Mouse (Mus musculus): ENCODE measurements around the gene Tmem170b. TPM values are rescaled to one million over a fixed set of nuclear protein-coding genes. Genes with fewer than 3 reads are reported as not detected.
A peak's percentile ranks its signal among the peaks of the same experiment; 100 is the strongest.

The Tmem170b gene
- 17.8 and 18.2 TPM in 2 replicates for polyA plus RNA-seq (2016; fragmentation: Nextera tagmentation; extraction: Ambion mirVana)

DNA sequence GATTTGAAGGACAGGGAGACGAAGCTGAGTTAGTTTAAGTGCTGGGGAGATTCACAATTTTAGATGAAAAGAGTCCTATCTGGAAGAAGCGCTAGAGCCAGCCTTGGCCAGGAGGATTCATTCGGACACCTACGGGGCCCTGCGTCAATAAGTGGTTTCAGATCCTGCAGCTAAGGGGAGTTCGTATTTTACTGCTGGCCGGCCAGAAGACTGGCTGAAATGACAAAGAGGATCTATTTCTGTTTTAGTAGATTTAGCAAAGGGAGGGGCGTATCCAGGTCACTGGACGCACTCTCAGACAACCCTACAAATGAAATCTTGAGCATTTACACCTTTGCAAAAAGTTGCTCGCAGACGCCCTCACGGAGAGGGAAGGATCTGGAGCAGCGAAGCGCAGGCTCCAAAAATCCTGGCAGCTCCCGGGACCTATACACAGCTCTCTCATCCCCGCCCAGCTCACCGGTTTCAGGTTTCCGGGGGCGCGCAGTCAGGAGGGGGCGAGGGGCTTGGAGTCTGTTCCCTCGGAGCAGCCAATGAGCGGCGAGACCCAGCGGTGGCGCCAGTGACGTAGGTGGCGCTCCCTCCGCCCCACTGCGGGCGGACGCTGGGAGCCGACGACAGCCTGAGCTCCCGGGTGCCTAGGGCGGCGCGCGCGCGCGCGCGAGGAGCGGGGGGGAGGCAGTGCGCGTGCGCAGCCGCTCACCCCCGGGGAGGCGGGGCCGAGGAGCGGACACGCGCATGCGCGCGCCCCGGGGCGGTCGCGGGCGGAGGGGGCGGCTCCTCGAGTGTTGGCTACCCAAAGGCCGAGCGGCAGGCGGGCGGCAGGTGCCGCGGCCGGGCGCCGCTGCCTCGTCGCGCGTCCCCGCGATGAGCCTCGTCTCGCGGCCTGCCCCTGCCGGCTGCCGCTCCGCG, at the start of gene Tmem170b:
TSS of gene Tmem170b (plus strand) at position 809 of the 912 bp plus-strand sequence.
- ATAC-seq (ENCODE audit: insufficient number of reproducible peaks, low FRiP score), result peak; percentile 99
- Histone ChIP-seq H3K9ac (peak within 1 kb of the TSS; percentile 97), H3K27ac (ENCODE audit: poor library complexity, severe bottlenecking) (peak within 1 kb of the TSS; percentile 90), H3K4me3 (peak within 1 kb of the TSS; percentile 88), H3K4me1 (replicated peaks) (peaks cover 8% of the 10 kb centered on the region), H3K36me3 (no peaks in the 10 kb centered on the region), H3K9me3 (replicated peaks) (no peaks in the 10 kb centered on the region), H3K4me2 (peak within 1 kb of the TSS; percentile 70), H3K27me3 (replicated peaks) (no peaks in the 10 kb centered on the region)
- WGBS, result under 1% methylated on average over 50 of the region's 87 CpGs

DNA sequence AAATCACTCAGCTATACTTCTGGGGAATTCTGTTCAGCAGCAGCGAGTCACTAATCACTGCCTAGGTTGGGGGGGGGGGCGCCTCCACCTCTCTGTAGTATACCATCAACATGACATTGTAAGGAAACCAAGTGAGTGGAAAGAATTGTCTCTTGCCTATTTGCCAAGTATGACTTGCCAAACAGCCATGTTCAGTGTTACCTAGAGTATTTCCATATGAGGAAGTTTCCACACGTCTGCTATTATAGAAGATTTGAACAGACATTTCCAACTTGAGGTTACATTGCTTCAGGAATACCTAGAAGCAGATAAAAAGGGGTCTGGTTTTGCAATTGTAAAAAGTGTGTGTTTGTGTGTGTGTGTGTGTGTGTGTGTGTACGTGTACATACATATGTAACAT, 44.7 kb upstream of the Tmem170b start:
- peaks cover 6% of the 10 kb centered on the region for H3K27me3 ChIP-seq (replicated peaks)
- H3K4me2 ChIP-seq, result no peak overlapping the region
- 77% methylated on average over 4 of the region's 4 CpGs for WGBS
- H3K36me3 ChIP-seq, result no peaks in the 10 kb centered on the region
- no peak for ATAC-seq (ENCODE audit: insufficient number of reproducible peaks, low FRiP score)
- H3K4me3 ChIP-seq, result no peak overlapping the region
- H3K9ac ChIP-seq, result no peak overlapping the region
- H3K27ac ChIP-seq (ENCODE audit: poor library complexity, severe bottlenecking), result no peak overlapping the region
- H3K4me1 ChIP-seq (replicated peaks), result 0 out of 2 replicates have a peak, but pooled peaks cover 3% of the 10 kb centered on the region
- H3K9me3 ChIP-seq (replicated peaks), result no peaks in the 10 kb centered on the region

DNA sequence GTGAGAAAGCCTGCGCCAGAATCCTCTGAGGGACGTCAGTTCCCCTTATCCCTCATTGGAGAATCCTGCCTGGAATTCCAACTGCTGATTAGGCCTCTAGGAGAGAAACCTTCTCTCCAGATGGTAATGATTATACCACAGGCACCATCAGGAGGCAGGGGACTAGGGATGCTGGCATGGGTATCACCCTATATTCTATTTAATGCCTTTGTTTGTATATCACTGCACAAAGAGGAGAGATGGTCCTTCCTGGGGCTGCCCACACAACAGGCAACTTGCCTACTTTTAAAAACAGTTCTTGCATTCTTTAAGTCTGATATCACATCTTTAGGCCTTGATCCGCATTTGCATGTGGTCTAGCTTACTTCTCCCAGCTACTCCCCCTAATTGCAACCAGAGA, 37.3 kb upstream of the Tmem170b start:
- Histone ChIP-seq H3K36me3 (no peaks in the 10 kb centered on the region), H3K4me3 (no peak overlapping the region), H3K4me1 (replicated peaks) (0 out of 2 replicates have a peak, but pooled peaks cover 7% of the 10 kb centered on the region), H3K27ac (ENCODE audit: poor library complexity, severe bottlenecking) (no peak overlapping the region), H3K27me3 (replicated peaks) (peaks cover 13% of the 10 kb centered on the region), H3K9me3 (replicated peaks) (no peaks in the 10 kb centered on the region), H3K9ac (no peak overlapping the region), H3K4me2 (no peak overlapping the region)
- ATAC-seq (ENCODE audit: insufficient number of reproducible peaks, low FRiP score), result no peak
- 56% methylated on average over 3 of the region's 3 CpGs for WGBS

DNA sequence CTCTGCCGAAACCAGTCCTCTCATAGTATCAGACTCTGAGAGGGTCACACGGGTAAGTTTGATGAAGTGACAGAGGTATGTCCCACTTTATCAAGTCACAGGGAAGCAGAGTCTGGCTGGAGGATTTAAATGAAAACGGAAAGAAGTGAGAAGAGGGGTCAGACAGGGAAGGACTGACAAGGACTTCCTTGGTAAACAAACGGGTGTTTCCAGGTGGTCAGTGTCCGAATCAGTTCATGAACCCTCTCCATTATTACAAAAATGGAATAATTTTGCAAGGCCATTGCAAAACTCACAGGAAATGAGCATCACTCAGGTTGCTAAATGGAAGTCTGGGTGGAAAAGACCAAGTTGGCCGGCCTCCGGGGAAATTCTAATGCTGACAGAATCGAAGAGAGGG, 36.8 kb upstream of the Tmem170b start:
- Histone ChIP-seq H3K4me2 (no peak overlapping the region), H3K9me3 (replicated peaks) (no peaks in the 10 kb centered on the region), H3K27ac (ENCODE audit: poor library complexity, severe bottlenecking) (no peak overlapping the region), H3K27me3 (replicated peaks) (peaks cover 12% of the 10 kb centered on the region), H3K36me3 (no peaks in the 10 kb centered on the region), H3K9ac (no peak overlapping the region), H3K4me3 (no peak overlapping the region), H3K4me1 (replicated peaks) (0 out of 2 replicates have a peak, but pooled peaks cover 7% of the 10 kb centered on the region)
- ATAC-seq (ENCODE audit: insufficient number of reproducible peaks, low FRiP score), result no peak
- WGBS, result 68% methylated on average over 8 of the region's 8 CpGs

DNA sequence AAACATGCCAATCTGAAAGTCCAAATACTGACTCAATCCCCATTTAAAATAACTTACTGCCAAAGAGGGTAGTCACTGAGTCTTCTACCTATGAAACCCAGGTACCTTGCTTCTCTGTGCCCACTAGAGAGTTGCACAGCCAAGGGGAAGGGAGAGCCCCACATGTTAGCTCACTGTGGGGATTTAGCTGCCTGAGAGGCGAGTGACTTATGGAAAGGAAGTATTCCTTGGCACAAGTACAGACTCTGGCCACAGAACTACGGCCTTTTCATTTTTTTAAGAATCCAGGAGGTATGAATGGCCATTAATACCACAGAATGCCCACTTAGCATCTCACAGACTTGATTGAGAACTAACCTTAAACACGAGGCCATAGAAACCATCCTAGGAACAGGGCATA, 35.9 kb upstream of the Tmem170b start:
- Histone ChIP-seq H3K36me3 (no peaks in the 10 kb centered on the region), H3K4me3 (no peak overlapping the region), H3K9me3 (replicated peaks) (no peaks in the 10 kb centered on the region), H3K27me3 (replicated peaks) (peaks cover 12% of the 10 kb centered on the region), H3K9ac (no peak overlapping the region), H3K4me2 (no peak overlapping the region), H3K4me1 (replicated peaks) (0 out of 2 replicates have a peak, but pooled peaks cover 6% of the 10 kb centered on the region), H3K27ac (ENCODE audit: poor library complexity, severe bottlenecking) (no peak overlapping the region)
- 62% methylated on average over 3 of the region's 3 CpGs for WGBS
- no peak for ATAC-seq (ENCODE audit: insufficient number of reproducible peaks, low FRiP score)

DNA sequence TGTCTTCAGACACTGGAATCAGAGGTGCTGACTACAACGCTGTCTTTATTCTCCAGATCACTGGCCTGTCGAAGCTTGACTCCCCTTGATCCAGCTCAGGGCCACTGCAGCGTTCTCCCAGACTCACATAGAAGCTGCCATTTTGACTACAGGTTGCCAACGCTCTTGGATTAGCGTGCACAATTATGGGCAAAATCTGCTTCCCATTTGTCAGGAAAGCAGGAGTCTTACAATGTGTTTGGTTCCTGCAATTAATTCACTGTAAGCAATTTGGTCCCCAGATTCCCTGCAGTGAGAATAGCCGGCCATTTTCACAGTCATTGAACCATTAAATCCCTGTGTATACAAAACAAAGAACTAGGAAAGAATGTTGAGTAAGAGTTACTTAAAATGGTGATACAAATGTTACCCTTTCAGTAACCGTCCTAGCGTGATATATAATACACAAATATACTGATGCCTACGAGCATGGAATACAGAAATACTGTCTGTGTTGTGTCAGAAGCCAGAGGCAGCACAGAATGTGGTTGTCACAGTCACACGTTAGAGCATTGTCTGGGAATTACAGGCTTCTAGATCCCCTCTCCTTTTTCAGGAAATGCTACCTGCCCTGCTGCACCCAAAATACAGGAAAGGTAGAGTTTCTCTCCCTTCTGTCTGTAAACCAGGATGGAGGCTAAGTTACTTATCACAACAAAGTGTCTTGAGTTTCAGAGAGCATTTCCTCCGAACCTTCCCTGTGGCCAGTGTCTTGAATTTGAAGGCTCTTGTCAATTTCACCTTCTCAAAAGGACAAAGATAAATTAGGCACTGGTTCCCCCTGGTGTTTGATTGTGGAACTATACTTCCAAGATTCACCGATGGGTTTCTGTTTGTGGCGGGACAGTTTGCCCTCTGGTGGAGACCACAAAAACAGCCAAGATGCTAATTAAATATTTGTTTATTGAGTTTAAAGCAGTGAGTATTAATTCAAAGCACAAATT, 34.0 kb upstream of the Tmem170b start:
- Histone ChIP-seq H3K9ac (no peak overlapping the region), H3K4me1 (replicated peaks) (0 out of 2 replicates have a peak, but pooled peaks cover 4% of the 10 kb centered on the region), H3K4me3 (no peak overlapping the region), H3K4me2 (no peak overlapping the region), H3K27ac (ENCODE audit: poor library complexity, severe bottlenecking) (no peak overlapping the region), H3K36me3 (no peaks in the 10 kb centered on the region), H3K9me3 (replicated peaks) (no peaks in the 10 kb centered on the region), H3K27me3 (replicated peaks) (peaks cover 11% of the 10 kb centered on the region)
- no peak for ATAC-seq (ENCODE audit: insufficient number of reproducible peaks, low FRiP score)
- WGBS, result 55% methylated on average over 13 of the region's 13 CpGs

DNA sequence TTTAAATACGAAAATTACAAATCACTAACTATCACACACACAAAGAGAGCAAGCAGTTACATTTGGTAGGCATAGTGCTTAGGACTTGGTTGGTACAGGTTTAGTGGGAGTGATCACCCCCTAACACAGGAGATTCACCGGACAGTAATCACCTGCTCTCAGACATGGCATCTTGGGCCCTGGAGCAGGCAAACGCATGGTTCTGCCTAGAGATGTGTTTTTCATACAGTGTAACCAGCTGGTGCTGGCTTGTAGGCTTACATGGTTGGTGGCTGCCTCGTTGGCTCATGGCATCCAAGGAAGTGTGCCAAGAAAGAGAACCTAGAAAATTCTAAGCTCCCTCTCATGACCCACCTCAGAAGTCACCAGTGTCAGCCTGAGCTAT, 33.4 kb upstream of the Tmem170b start:
- Histone ChIP-seq H3K9ac (no peak overlapping the region), H3K9me3 (replicated peaks) (no peaks in the 10 kb centered on the region), H3K4me3 (no peak overlapping the region), H3K4me1 (replicated peaks) (0 out of 2 replicates have a peak, but pooled peaks cover 4% of the 10 kb centered on the region), H3K27ac (ENCODE audit: poor library complexity, severe bottlenecking) (no peak overlapping the region), H3K27me3 (replicated peaks) (peaks cover 8% of the 10 kb centered on the region), H3K4me2 (no peak overlapping the region), H3K36me3 (no peaks in the 10 kb centered on the region)
- no peak for ATAC-seq (ENCODE audit: insufficient number of reproducible peaks, low FRiP score)
- WGBS, result 46% methylated on average over 4 of the region's 4 CpGs

DNA sequence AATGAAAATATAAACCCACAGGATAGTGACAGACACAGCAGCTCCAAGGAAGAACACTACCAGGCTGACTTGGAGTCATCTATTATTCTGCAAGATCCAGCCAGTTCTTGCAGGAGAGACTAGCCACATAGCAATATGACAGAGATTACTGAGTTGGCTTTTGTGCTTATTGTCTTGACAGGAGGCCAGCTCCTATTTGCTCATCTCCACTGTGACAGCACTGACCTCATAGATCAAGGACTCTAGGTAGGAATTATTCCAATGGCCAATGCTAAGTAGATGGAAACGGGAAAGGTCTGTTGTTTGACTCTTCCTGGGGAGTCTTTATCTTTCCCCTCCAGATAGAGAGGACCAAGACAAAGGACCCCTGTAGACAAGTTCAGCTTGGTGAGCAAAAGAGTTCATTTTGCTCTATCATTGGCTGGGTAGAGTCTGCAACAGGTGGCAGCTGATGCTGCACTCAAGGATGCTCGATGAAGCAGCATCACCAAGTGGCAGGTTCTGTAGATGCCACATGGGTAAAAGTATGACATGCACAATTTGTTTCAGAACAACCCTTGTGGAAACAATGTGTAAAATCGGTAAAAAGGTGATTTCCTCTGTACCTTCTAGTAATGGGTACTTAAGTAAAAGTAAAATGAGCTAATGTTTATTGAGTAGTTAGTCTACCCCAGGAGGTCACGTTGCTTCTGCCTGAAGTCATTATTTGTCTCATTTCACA, 32.4 kb upstream of the Tmem170b start:
- no peak for ATAC-seq (ENCODE audit: insufficient number of reproducible peaks, low FRiP score)
- 0 out of 2 replicates have a peak, but pooled peaks cover 4% of the 10 kb centered on the region for H3K4me1 ChIP-seq (replicated peaks)
- H3K4me2 ChIP-seq, result no peak overlapping the region
- H3K27me3 ChIP-seq (replicated peaks), result peaks cover 8% of the 10 kb centered on the region
- 49% methylated on average over 4 of the region's 4 CpGs for WGBS
- no peak overlapping the region for H3K27ac ChIP-seq (ENCODE audit: poor library complexity, severe bottlenecking)
- H3K4me3 ChIP-seq, result no peak overlapping the region
- H3K36me3 ChIP-seq, result no peaks in the 10 kb centered on the region
- no peaks in the 10 kb centered on the region for H3K9me3 ChIP-seq (replicated peaks)
- no peak overlapping the region for H3K9ac ChIP-seq

DNA sequence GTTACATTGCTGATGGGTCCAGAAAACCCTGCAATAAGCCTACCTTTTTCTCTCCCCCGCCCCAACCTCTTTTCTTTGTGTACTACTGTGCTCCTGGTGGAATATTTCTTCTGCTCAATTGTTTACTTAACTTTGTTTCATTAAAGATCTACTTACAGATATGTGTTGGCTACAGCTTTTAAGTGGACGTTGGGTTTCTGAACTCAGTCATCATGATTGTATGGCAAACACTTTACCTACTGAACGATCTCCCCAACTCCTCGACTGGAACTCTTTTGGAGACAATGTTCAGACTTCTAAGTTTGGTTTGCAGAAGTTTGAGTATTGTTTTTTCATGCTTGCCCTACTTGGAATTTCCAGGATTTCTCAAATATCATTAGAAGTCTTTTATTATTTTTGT, 24.6 kb upstream of the Tmem170b start:
- no peak overlapping the region for H3K9ac ChIP-seq
- WGBS, result 75% methylated on average over 4 of the region's 4 CpGs
- no peaks in the 10 kb centered on the region for H3K36me3 ChIP-seq
- ATAC-seq (ENCODE audit: insufficient number of reproducible peaks, low FRiP score), result no peak
- H3K9me3 ChIP-seq (replicated peaks), result no peaks in the 10 kb centered on the region
- H3K27ac ChIP-seq (ENCODE audit: poor library complexity, severe bottlenecking), result no peak overlapping the region
- no peak overlapping the region for H3K4me3 ChIP-seq
- H3K4me1 ChIP-seq (replicated peaks), result no peaks in the 10 kb centered on the region; the same call in 1 of the 2 replicates
- H3K27me3 ChIP-seq (replicated peaks), result no peaks in the 10 kb centered on the region
- no peak overlapping the region for H3K4me2 ChIP-seq

DNA sequence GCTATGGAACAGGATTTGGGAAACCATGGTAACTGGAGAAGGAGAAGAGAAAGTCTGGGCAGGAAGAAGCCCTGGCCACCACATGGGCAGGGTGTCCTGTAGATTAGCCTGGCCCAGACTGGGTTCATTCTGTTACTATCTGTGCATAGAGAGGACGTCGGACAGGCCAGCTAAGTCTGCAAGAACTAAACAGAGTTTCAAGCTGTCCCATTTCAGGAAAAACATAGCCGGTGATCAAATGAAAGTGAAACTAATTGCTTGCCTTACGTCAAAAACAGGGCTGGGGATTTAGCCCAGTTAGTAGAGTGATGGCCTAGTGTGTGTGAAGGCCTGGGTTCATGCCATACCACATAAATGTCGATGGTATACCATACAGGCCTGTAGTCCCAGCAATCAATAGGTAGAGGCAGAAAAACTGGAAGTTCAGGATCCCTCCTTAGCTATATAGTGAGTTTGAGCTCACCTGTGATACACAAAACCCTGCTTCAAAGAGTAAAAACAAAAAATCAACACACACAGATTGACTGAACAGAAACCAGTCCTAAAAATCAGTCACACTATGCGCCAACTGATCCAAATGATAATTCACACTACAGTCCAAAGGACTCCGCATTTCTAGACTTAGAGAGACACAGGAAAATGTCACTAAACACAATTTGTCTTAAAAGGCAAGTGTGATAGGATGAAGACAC, 21.9 kb upstream of the Tmem170b start:
- Histone ChIP-seq H3K9me3 (replicated peaks) (no peaks in the 10 kb centered on the region), H3K27ac (ENCODE audit: poor library complexity, severe bottlenecking) (no peak overlapping the region), H3K4me2 (no peak overlapping the region), H3K9ac (no peak overlapping the region), H3K36me3 (no peaks in the 10 kb centered on the region), H3K4me1 (replicated peaks) (no peaks in the 10 kb centered on the region; the same call in 1 of the 2 replicates), H3K27me3 (replicated peaks) (no peaks in the 10 kb centered on the region), H3K4me3 (no peak overlapping the region)
- ATAC-seq (ENCODE audit: insufficient number of reproducible peaks, low FRiP score), result no peak
- 78% methylated on average over 7 of the region's 7 CpGs for WGBS

Measured in heart, embryonic 12.5 days (tissue).